Mouse (Mus musculus): ENCODE results near the gene Gm28230. TPM values are rescaled to one million over a fixed set of nuclear protein-coding genes. Genes with fewer than 3 reads are reported as not detected.

Gene Gm28230
- total RNA-seq, 1 experiment, result 0.22 TPM

DNA sequence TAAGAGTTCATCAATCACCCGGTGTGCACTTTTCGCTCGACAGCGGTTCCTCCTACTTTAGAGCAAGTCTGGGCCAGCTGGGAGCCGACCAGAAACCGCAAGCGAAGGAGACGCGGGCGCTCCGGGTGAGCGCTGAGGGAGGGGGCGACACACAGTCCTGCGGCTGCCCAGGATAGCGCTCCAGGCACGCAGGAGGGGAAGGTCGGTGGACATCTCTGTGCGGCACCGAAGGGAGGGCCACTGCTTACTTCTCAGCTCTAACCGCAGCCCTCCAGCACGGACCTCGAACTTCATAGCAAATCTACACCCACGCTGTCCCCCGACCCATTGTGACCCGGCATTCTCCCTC is 26.6 kb downstream of the Gm28230 start:
- no peak for DNase-seq (ENCODE audit: low read depth, low spot score)
- no peak overlapping the region for H3K9ac ChIP-seq (ENCODE audit: insufficient read depth, low read depth, low read length, poor library complexity, severe bottlenecking)
- peaks cover 0 to 3% of the 10 kb centered on the region in 2 experiments; a peak in 2 of 4 replicates for H3K4me1 ChIP-seq (ENCODE audit: control insufficient read depth in 2 of 2, insufficient read depth in 2 of 2, low read length in 2 of 2, poor library complexity in 1 of 2)
- in situ Hi-C loops (cut with MboI; ENCODE audit: low sequenced_read_pairs in 2 of 2, unreplicated experiment in 2 of 2), result no loop called here
- H3K4me3 ChIP-seq (ENCODE audit: insufficient read depth in 1 of 2, low read depth in 1 of 2, low read length in 2 of 2, poor library complexity in 1 of 2, severe bottlenecking in 1 of 2), result peak overlapping the region; percentile 2 to 38; a peak in 2 of 4 replicates
- no peaks in the 10 kb centered on the region for H3K9me3 ChIP-seq (ENCODE audit: control insufficient read depth, insufficient read depth, low read depth, low read length)
- H3K36me3 ChIP-seq (ENCODE audit: control insufficient read depth, insufficient read depth, low read length, poor library complexity, severe bottlenecking), result no peaks in the 10 kb centered on the region
- TF ChIP-seq HCFC1 (IDR thresholded peaks at IDR 0.05; ENCODE audit: borderline replicate concordance, insufficient read depth, low read length), result no peak
- TF ChIP-seq MAFK (IDR thresholded peaks at IDR 0.05; ENCODE audit: insufficient read depth, low read depth, low read length), result no peak
- no peak for TF ChIP-seq CHD2 (IDR thresholded peaks at IDR 0.05; ENCODE audit: low read depth, low read length)
- TF ChIP-seq ZC3H11A (IDR thresholded peaks at IDR 0.05; ENCODE audit: borderline replicate concordance, low read depth, low read length), result no peak
- TF ChIP-seq ZNF384 (IDR thresholded peaks at IDR 0.05; ENCODE audit: low read depth, low read length), result no peak
- H3K27ac ChIP-seq (ENCODE audit: insufficient read depth, low read depth, low read length, poor library complexity, severe bottlenecking), result no peak overlapping the region

GRCm38 (mm10) chr2:74753711-74754110 is 27.2 kb downstream of the Gm28230 start:
- Histone ChIP-seq H3K9ac (ENCODE audit: insufficient read depth, low read depth, low read length, poor library complexity, severe bottlenecking) (no peak overlapping the region), H3K9me3 (ENCODE audit: control insufficient read depth, insufficient read depth, low read depth, low read length) (no peaks in the 10 kb centered on the region), H3K36me3 (ENCODE audit: control insufficient read depth, insufficient read depth, low read length, poor library complexity, severe bottlenecking) (no peaks in the 10 kb centered on the region), H3K27ac (ENCODE audit: insufficient read depth, low read depth, low read length, poor library complexity, severe bottlenecking) (no peak overlapping the region), H3K4me1 (ENCODE audit: control insufficient read depth in 2 of 2, insufficient read depth in 2 of 2, low read length in 2 of 2, poor library complexity in 1 of 2) (peaks cover 0 to 3% of the 10 kb centered on the region in 2 experiments; a peak in 2 of 4 replicates), H3K4me3 (ENCODE audit: insufficient read depth in 1 of 2, low read depth in 1 of 2, low read length in 2 of 2, poor library complexity in 1 of 2, severe bottlenecking in 1 of 2) (no peak overlapping the region)
- DNase-seq (ENCODE audit: low read depth, low spot score), result no peak
- in situ Hi-C loops (cut with MboI; ENCODE audit: low sequenced_read_pairs in 2 of 2, unreplicated experiment in 2 of 2), result no loop called here
- TF ChIP-seq HCFC1 (IDR thresholded peaks at IDR 0.05; ENCODE audit: borderline replicate concordance, insufficient read depth, low read length) (no peak), MAFK (IDR thresholded peaks at IDR 0.05; ENCODE audit: insufficient read depth, low read depth, low read length) (no peak), CHD2 (IDR thresholded peaks at IDR 0.05; ENCODE audit: low read depth, low read length) (no peak), ZC3H11A (IDR thresholded peaks at IDR 0.05; ENCODE audit: borderline replicate concordance, low read depth, low read length) (no peak), ZNF384 (IDR thresholded peaks at IDR 0.05; ENCODE audit: low read depth, low read length) (no peak)

DNA sequence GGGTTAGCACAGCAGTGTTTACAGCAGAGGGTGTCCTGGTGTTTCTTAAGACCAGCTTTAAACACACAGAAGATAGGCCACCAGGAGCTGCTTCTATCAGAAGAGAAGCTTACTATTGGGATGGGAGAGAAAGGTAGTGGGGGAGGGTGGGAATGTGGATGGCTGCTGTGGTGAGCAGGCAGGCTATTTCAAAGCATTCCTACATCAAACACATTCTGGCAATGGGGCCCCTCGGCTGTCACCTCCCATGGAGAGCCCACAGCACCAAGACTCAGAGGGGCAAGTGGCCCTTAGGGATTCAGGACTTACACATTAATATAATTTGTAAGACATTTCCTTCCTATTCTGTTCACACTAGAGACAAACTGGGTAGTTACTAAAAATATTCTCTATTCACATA is 33.6 kb downstream of the Gm28230 start:
- Histone ChIP-seq H3K4me1 (ENCODE audit: control insufficient read depth in 2 of 2, insufficient read depth in 2 of 2, low read length in 2 of 2, poor library complexity in 1 of 2) (no peaks in the 10 kb centered on the region), H3K36me3 (ENCODE audit: control insufficient read depth, insufficient read depth, low read length, poor library complexity, severe bottlenecking) (no peaks in the 10 kb centered on the region), H3K9me3 (ENCODE audit: control insufficient read depth, insufficient read depth, low read depth, low read length) (no peaks in the 10 kb centered on the region), H3K27ac (ENCODE audit: insufficient read depth, low read depth, low read length, poor library complexity, severe bottlenecking) (no peak overlapping the region), H3K4me3 (ENCODE audit: insufficient read depth in 1 of 2, low read depth in 1 of 2, low read length in 2 of 2, poor library complexity in 1 of 2, severe bottlenecking in 1 of 2) (no peak overlapping the region), H3K9ac (ENCODE audit: insufficient read depth, low read depth, low read length, poor library complexity, severe bottlenecking) (no peak overlapping the region)
- in situ Hi-C loops (cut with MboI; ENCODE audit: low sequenced_read_pairs in 2 of 2, unreplicated experiment in 2 of 2), result no loop called here
- TF ChIP-seq ZC3H11A (IDR thresholded peaks at IDR 0.05; ENCODE audit: borderline replicate concordance, low read depth, low read length) (no peak), ZNF384 (IDR thresholded peaks at IDR 0.05; ENCODE audit: low read depth, low read length) (no peak), MAFK (IDR thresholded peaks at IDR 0.05; ENCODE audit: insufficient read depth, low read depth, low read length) (no peak), CHD2 (IDR thresholded peaks at IDR 0.05; ENCODE audit: low read depth, low read length) (no peak), HCFC1 (IDR thresholded peaks at IDR 0.05; ENCODE audit: borderline replicate concordance, insufficient read depth, low read length) (no peak)
- no peak for DNase-seq (ENCODE audit: low read depth, low spot score)

DNA sequence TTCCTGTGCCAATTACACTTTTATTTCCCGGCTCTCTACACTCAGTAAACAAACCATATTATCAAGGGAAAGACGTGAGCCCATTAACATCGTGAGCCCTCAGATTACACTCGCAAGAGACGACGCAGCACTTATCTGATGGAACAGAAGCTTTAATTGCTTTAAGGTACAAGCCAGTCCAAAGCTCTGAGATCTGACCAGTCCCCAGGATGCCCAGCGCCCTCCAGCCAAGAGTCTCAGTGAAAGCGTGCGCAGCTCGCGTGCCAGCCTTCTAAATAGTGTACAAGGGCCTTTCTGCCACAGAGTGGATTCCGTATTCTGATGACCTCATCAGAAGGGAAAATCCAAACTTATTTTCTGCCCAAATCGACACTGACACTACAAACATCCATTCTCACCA is 35.4 kb downstream of the Gm28230 start:
- Histone ChIP-seq H3K9me3 (ENCODE audit: control insufficient read depth, insufficient read depth, low read depth, low read length) (no peaks in the 10 kb centered on the region), H3K4me3 (ENCODE audit: insufficient read depth in 1 of 2, low read depth in 1 of 2, low read length in 2 of 2, poor library complexity in 1 of 2, severe bottlenecking in 1 of 2) (no peak overlapping the region), H3K36me3 (ENCODE audit: control insufficient read depth, insufficient read depth, low read length, poor library complexity, severe bottlenecking) (no peaks in the 10 kb centered on the region), H3K9ac (ENCODE audit: insufficient read depth, low read depth, low read length, poor library complexity, severe bottlenecking) (no peak overlapping the region), H3K4me1 (ENCODE audit: control insufficient read depth in 2 of 2, insufficient read depth in 2 of 2, low read length in 2 of 2, poor library complexity in 1 of 2) (no peaks in the 10 kb centered on the region), H3K27ac (ENCODE audit: insufficient read depth, low read depth, low read length, poor library complexity, severe bottlenecking) (no peak overlapping the region)
- in situ Hi-C loops (cut with MboI; ENCODE audit: low sequenced_read_pairs in 2 of 2, unreplicated experiment in 2 of 2), result no loop called here
- TF ChIP-seq HCFC1 (IDR thresholded peaks at IDR 0.05; ENCODE audit: borderline replicate concordance, insufficient read depth, low read length), result no peak
- no peak for TF ChIP-seq CHD2 (IDR thresholded peaks at IDR 0.05; ENCODE audit: low read depth, low read length)
- TF ChIP-seq MAFK (IDR thresholded peaks at IDR 0.05; ENCODE audit: insufficient read depth, low read depth, low read length), result no peak
- TF ChIP-seq ZC3H11A (IDR thresholded peaks at IDR 0.05; ENCODE audit: borderline replicate concordance, low read depth, low read length), result no peak
- TF ChIP-seq ZNF384 (IDR thresholded peaks at IDR 0.05; ENCODE audit: low read depth, low read length), result no peak
- no peak for DNase-seq (ENCODE audit: low read depth, low spot score)

Measured in ES-E14 (cell line).